Mouse (Mus musculus): ENCODE data around the gene Asic3. TPM values are rescaled to one million over a fixed set of nuclear protein-coding genes. Genes with fewer than 3 reads are reported as not detected.
A peak's percentile ranks its signal among the peaks of the same experiment; 100 is the strongest.

The Asic3 gene
- polyA plus RNA-seq, 1 experiment = not detected

GRCm38 (mm10) chr5:24442029-24442428 is 28.8 kb downstream of the Asic3 start:
- Histone ChIP-seq H3K4me1 (ENCODE audit: control insufficient read depth) (peaks cover 42% of the 10 kb centered on the region), H3K36me3 (ENCODE audit: control insufficient read depth) (peaks cover 60% of the 10 kb centered on the region), H3K9me3 (ENCODE audit: control insufficient read depth, low read length) (no peaks in the 10 kb centered on the region), H3K4me3 (replicated peaks) (no peak overlapping the region), H3K27me3 (ENCODE audit: control insufficient read depth) (no peaks in the 10 kb centered on the region)
- TF ChIP-seq GATA1 (IDR thresholded peaks at IDR 0.05; ENCODE audit: low read length) (no peak), TAL1 (IDR thresholded peaks at IDR 0.05; ENCODE audit: low read length) (no peak)

GRCm38 (mm10) chr5:24443204-24443603 is 30.0 kb downstream of the Asic3 start:
- Histone ChIP-seq H3K27me3 (ENCODE audit: control insufficient read depth) (no peaks in the 10 kb centered on the region), H3K36me3 (ENCODE audit: control insufficient read depth) (peaks cover 57% of the 10 kb centered on the region), H3K4me3 (replicated peaks) (no peak overlapping the region), H3K4me1 (ENCODE audit: control insufficient read depth) (peaks cover 54% of the 10 kb centered on the region), H3K9me3 (ENCODE audit: control insufficient read depth, low read length) (no peaks in the 10 kb centered on the region)
- TF ChIP-seq TAL1 (IDR thresholded peaks at IDR 0.05; ENCODE audit: low read length) (no peak), GATA1 (IDR thresholded peaks at IDR 0.05; ENCODE audit: low read length) (no peak)

- peak overlapping the region; percentile 85 for H3K4me3 ChIP-seq (replicated peaks)
- peaks cover 51% of the 10 kb centered on the region for H3K36me3 ChIP-seq (ENCODE audit: control insufficient read depth)
These were observed 30.7 kb downstream of the Asic3 start for GRCm38 (mm10) chr5:24443927-24444326.

DNA sequence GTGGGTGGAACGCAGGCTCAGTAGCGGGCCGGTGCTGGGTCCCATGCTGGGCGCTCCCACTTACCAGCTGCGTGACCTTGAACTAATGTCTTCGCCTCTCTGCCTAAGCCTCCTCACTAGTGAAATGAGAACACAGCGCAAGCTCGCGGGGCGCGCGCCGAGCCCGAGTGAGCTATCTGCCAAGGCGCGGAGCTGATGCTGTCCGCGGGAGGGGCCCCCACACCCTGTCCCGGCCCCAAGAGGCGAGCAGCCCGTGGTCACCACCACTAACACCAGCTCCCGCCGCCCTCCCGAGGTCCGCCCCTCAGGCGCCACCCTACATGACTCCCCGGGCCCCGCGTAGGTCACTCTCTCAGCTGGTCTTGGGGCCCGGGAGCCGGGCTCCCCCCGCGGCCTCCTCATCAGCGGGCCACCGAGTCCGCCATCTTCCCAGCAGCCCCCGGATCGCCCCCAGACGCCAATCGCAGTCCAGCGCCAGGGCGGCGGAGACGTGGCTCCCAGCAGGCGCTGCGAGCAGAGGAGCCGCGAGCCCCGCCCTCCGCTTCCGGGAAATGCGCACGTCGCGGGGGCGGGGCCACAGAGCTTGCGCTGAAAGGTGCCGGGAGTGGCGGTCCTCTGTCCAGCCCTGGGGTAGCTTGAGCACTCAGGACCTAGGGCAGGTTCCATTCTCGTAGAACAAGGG is 31.7 kb downstream of the Asic3 start, which contains the start of gene Fastk:
Gene Fastk, minus strand, starts transcription at position 542 of the 682 bp plus-strand sequence.
- H3K4me3 ChIP-seq (replicated peaks) = peak within 1 kb of the TSS; percentile 85
- H3K9me3 ChIP-seq (ENCODE audit: control insufficient read depth, low read length) = no peaks in the 10 kb centered on the region
- no peaks in the 10 kb centered on the region for H3K27me3 ChIP-seq (ENCODE audit: control insufficient read depth)
- TF ChIP-seq TAL1 (IDR thresholded peaks at IDR 0.05; ENCODE audit: low read length) = no peak
- TF ChIP-seq GATA1 (IDR thresholded peaks at IDR 0.05; ENCODE audit: low read length) = no peak
- peaks cover 42% of the 10 kb centered on the region for H3K36me3 ChIP-seq (ENCODE audit: control insufficient read depth)
- peaks cover 62% of the 10 kb centered on the region for H3K4me1 ChIP-seq (ENCODE audit: control insufficient read depth)

More at GRCm38 (mm10) chr5:24443927-24444326, 30.7 kb downstream of the Asic3 start:
- TF ChIP-seq TAL1 (IDR thresholded peaks at IDR 0.05; ENCODE audit: low read length) = no peak
- no peak for TF ChIP-seq GATA1 (IDR thresholded peaks at IDR 0.05; ENCODE audit: low read length)
- no peaks in the 10 kb centered on the region for H3K27me3 ChIP-seq (ENCODE audit: control insufficient read depth)
- no peaks in the 10 kb centered on the region for H3K9me3 ChIP-seq (ENCODE audit: control insufficient read depth, low read length)
- H3K4me1 ChIP-seq (ENCODE audit: control insufficient read depth) = peaks cover 60% of the 10 kb centered on the region

- H3K9me3 ChIP-seq (ENCODE audit: control insufficient read depth, low read length) = no peaks in the 10 kb centered on the region
- TF ChIP-seq GATA1 (IDR thresholded peaks at IDR 0.05; ENCODE audit: low read length) = no peak
- no peak for TF ChIP-seq TAL1 (IDR thresholded peaks at IDR 0.05; ENCODE audit: low read length)
- no peaks in the 10 kb centered on the region for H3K27me3 ChIP-seq (ENCODE audit: control insufficient read depth)
- peaks cover 66% of the 10 kb centered on the region for H3K4me1 ChIP-seq (ENCODE audit: control insufficient read depth)
- peak overlapping the region; percentile 85 for H3K4me3 ChIP-seq (replicated peaks)
- H3K36me3 ChIP-seq (ENCODE audit: control insufficient read depth) = peaks cover 35% of the 10 kb centered on the region
These were observed 32.4 kb downstream of the Asic3 start for GRCm38 (mm10) chr5:24445428-24446080.

DNA sequence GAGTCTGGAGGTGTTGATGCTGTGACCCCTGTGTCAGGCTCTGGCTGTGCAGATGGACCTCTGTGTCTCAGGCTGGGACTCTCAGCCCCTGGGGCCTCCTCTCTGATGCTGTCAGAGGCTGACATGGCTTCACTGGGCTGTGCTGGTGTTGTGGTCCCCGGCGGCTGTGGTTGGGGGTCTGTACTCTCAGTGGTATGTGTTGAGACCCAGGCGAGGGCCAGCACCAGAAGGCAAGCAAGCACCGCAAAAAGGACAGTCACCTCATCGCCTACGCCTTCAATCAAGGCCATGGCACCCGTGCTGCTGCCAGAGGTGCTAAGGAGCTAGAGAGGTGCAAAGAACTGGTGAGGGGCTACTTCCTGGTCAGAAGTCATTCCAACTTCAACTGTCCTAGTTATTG is 33.4 kb downstream of the Asic3 start:
- no peak for TF ChIP-seq GATA1 (IDR thresholded peaks at IDR 0.05; ENCODE audit: low read length)
- no peak for TF ChIP-seq TAL1 (IDR thresholded peaks at IDR 0.05; ENCODE audit: low read length)
- no peaks in the 10 kb centered on the region for H3K9me3 ChIP-seq (ENCODE audit: control insufficient read depth, low read length)
- H3K4me3 ChIP-seq (replicated peaks) = peak overlapping the region; percentile 75
- H3K36me3 ChIP-seq (ENCODE audit: control insufficient read depth) = peaks cover 24% of the 10 kb centered on the region
- peaks cover 76% of the 10 kb centered on the region for H3K4me1 ChIP-seq (ENCODE audit: control insufficient read depth)
- no peaks in the 10 kb centered on the region for H3K27me3 ChIP-seq (ENCODE audit: control insufficient read depth)

GRCm38 (mm10) chr5:24447624-24448298 is 34.6 kb downstream of the Asic3 start, which contains the start of gene Tmub1:
Gene Tmub1, minus strand, starts transcription at chr5:24447854.
- H3K36me3 ChIP-seq (ENCODE audit: control insufficient read depth) = peaks cover 13% of the 10 kb centered on the region
- peak within 1 kb of the TSS; percentile 75 for H3K4me3 ChIP-seq (replicated peaks)
- H3K27me3 ChIP-seq (ENCODE audit: control insufficient read depth) = no peaks in the 10 kb centered on the region
- TF ChIP-seq TAL1 (IDR thresholded peaks at IDR 0.05; ENCODE audit: low read length) (no peak), GATA1 (IDR thresholded peaks at IDR 0.05; ENCODE audit: low read length) (no peak)
- no peaks in the 10 kb centered on the region for H3K9me3 ChIP-seq (ENCODE audit: control insufficient read depth, low read length)
- peaks cover 81% of the 10 kb centered on the region for H3K4me1 ChIP-seq (ENCODE audit: control insufficient read depth)

DNA sequence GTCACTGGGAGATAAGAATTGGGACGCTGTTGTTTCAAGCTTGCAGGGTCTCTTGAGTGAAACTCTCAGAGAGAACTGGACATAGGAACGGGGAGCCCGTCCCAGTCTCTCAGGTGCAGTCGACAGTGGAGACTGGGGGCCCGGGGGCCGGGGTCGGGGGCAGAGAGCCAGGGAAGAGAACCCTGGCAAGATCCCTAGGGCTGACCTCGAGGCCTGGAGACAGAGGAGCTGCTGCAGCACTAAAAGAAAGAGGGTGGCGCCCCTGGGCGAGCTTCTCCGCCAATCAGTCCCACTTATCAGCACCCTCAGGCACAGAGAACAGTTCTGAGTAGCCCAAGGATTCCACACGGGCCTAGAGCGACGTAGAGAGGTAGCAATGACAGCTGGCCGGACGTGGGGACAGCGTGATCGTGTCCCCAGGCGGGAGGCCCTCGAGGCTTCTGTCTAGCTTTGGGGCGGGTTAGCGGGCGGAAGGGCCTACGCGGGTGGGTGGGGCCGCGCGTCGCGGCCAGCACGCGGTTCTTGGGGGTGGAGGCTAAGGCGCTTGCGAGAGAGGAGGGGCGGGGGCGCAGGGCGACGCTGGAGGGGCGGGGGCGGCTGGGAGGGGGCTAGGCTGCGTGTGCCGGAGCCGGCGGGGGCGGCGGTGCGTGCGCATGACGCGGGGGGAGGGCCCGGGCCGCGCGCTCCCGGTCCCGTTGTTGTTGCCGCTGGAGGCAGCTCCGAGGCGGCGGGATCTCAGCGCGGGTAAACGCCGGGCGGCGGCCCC is 38.3 kb downstream of the Asic3 start:
- Histone ChIP-seq H3K4me1 (ENCODE audit: control insufficient read depth) (peaks cover 82% of the 10 kb centered on the region), H3K9me3 (ENCODE audit: control insufficient read depth, low read length) (no peaks in the 10 kb centered on the region), H3K4me3 (replicated peaks) (peak overlapping the region; percentile 92)

More for the DNA sequence above, 38.3 kb downstream of the Asic3 start:
- Histone ChIP-seq H3K27me3 (ENCODE audit: control insufficient read depth) (no peaks in the 10 kb centered on the region), H3K36me3 (ENCODE audit: control insufficient read depth) (peaks cover 29% of the 10 kb centered on the region)
- TF ChIP-seq TAL1 (IDR thresholded peaks at IDR 0.05; ENCODE audit: low read length) (no peak), GATA1 (IDR thresholded peaks at IDR 0.05; ENCODE audit: low read length) (no peak)

Data from erythroblast, embryonic 14.5 days (primary cell).